Mouse (Mus musculus): ENCODE results near the gene Spag6.
A peak's percentile ranks its signal among the peaks of the same experiment; 100 is the strongest.

The Spag6 gene

DNA sequence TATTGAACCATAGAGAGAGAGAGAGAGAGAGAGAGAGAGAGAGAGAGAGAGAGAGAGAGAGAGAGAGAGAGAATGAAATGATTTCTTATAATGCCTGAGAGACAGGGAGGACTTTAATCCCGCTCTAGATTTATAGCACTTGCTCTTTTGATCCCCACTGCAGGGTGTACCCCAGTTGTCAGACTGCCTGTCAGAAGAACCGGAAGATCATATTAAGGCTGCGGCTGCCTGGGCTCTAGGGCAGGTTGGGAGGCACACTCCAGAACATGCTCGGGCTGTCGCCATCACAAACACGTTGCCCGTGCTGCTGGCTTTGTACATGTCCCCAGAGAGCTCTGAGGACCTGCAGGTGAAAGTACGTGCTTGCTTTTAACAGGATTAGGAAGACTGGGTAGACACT is 43.2 kb downstream of the Spag6 start:
- DNase-seq, result no peak

DNA sequence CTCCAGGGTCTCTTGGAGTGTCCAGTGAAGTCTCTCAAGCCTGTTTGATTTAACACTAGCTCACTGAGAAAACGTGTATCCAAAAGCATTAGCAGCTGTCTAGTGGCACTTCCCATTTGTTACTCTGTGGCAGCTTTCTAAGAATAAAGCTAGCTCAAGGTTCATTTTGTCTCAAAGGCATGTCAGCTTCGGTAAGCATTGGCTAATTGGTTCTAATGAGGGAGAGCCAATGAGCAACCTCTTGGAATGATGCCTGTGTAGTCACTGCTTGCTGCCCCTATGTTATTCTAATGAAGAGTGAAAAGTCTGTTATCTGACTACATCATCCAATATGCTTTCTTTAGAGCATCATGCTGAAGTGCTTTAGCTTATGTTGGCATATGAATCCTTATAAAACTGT is 45.4 kb downstream of the Spag6 start:
- no peak for DNase-seq

DNA sequence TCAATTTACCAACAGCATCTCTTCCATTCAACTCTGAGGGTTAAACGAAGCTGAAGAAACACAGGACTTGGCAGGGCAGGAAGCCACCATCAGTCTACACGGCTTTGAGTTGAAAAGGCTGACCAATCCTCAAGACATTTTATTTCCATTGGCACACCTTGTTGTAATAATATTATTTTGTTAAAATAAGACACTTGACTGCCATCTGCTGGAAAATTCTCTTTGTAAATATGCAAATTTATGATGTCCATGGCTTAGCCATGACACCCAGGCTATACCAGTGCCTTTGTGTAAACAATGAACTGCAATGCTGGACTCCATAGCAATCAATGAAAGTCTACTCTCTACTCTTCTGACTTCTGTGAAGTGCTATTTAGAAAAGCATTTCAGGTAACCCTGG is 62.3 kb downstream of the Spag6 start:
- no peak for DNase-seq

DNA sequence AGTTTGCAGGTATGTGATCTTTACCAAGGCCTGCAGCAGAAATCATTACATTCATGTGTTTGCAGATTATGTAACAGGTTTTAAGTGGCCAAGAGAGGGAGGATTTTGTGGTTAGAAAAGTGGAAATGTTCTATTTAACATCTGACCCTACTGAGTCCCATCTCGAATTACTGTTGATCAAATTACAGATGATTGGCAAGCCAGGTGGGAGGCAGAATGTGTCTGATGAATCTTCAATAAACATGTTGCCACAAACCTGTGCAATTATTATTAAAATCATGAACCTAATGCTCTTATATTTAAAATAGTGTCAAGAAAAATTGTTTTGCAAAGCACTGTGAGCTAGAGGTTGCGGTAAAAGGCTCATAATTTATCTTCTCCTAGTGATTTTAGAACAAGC is 71.0 kb downstream of the Spag6 start:
- DNase-seq, result no peak

DNA sequence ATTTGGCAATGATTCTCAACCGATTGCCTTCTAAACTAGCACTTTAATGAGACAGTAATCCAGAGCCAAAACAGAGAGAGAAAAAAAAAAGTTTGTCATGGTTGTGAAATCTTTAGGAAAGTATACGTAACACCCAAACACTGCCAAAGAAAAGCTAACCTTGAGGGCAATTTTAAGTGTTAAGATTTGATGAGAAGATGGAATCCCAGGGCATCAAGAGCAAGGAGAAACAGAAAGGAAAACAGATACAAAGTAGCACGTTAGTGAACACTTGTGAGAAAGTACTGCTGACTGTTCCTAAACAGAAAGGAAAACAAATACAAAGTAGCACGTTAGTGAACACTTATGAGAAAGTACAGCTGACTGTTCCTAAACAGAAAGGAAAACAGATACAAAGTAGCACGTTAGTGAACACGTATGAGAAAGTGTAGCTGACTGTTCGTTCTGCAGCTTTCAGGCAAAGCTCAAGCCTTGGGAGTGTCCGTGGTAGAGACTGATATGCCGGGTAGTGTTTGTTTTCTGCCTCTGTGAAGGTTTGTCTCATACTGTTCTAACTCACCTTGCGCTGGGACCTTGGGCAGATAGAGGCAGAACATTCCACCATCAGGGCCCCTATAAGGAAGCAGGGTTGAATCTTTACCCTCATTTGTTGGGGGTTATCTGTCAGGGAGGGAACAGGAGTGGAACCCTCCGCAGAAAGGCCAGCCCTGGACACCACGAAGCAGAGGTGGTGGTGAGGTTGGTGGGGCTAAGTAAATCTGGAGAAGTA is 71.8 kb downstream of the Spag6 start:
- peak; percentile 37 for DNase-seq

DNA sequence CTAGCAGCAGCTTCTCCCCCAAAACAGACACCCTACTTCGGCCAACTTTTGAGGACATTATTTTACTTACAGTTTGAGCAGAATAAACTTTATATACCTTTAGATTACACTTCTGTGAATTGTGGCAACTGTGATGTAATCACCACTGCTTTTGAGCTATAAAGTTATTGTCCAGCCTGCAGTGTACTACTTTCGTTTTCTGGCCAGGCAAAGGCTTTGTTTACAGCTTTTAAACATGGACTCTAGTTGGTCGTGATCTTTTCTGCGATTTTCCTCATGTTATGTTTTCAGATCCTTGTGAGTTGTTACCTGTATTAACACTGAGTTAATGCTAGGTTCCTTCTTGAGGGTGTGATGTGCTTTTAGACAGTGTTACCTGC is 72.6 kb downstream of the Spag6 start:
- DNase-seq, result no peak

DNA sequence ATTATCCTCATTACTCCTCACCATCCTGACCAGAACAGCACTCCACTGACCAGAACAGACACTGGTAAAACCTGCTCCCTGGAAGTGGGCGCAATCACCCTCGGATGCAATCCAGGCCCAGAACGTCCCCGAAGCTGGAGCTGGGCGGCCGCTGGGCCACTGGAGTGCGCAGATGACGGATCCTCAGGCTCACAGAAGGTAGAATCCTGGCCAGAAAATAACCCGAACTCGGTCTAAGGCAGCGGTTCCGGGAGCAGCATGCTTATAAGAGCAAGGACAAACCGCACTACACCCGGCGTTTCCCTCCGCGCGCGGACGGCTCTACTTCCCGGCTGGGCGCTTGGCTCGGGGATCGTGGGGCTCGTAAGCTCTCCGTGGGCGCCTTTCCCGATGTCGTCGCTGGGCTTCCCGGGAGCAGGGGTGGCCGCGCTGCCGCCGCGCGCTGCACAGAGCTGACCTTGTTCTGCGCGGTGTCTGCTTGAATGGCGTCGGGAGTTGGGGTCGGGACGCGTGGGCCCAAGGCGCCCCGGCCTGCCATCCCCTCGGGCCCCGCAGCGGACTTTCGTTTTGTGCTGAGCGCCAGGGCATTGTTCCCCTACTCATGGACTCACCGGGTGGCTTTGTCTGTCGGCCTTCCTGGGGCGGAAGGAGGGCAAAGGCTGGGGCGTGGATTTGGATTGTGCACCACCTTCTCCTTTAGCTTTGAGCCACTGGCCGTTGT is 73.1 kb downstream of the Spag6 start:
- DNase-seq, result peak; percentile 86

DNA sequence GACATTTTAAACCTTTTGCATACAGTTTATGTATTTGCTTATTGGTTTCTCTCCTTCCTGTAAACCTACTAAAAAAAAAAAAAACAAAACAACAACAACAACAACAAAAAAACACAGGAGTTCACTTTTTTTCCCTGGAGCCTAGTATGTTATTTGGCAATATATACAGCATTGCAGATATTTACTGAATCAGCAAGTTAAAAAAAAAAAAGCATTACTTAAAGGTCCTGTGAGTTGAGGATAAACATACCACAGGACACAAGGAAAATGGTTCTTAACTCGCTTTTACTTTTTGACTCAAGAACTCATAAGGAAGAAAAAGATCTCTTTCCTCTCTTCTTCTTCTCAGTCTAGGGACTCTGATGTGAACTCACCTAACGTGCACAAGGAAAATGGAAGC is 74.6 kb downstream of the Spag6 start:
- no peak for DNase-seq

DNA sequence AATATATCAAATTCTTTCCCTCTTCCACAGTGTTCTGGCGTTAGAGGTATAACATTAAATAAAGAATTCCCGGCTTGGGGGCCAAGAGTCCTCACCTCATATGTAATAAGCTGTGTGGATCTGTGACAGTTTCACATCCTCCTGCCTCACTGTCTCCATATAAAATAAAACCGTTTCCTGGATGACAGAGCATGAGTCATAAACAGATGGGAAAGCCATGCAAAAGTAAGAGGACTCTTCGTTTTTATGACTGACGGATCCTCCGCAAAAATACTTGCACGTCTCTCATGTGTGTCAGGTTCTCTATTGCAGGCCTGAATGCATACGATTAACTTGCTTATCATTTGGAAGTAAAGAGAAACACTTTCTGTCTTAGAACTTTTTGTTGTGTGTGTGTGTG is 78.6 kb downstream of the Spag6 start:
- no peak for DNase-seq

DNA sequence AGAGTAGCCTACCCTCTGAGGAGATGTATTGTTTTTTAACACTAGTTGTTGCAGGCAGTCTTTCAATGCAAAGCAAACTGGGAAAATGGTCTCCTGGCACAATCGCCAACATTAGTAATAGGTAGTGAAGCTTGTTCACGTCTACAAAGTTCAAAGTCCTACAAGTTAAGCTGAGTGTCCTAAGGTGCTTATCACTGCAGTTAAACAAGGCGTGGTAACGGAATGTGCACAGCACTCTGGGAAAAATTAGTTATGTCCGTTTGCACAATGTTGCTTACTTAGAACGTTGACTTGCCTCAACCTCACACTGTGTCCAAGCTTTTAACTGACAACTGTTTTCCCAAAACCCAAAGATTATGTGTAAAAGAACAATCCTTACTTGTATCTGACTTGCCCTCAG is 80.5 kb downstream of the Spag6 start:
- DNase-seq, result no peak

DNA sequence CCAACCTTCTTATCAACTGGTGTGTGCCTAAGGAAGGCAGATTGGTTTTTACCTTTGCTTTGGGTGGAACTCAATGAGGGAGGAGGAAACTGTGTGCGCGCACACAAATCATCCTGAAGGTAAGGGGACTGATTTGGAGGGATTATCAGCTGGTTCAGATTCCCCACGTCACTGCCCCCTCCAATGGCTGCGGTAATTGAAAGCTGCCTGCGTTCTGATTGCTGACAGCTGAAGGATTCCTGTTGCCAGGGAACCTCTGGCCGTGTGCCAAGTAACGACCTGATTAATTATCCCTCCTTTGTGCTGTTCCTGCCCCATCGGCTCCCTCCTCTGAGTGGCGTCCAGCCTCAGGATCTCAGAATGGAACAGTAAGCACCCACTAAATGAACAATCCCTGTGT is 84.4 kb downstream of the Spag6 start:
- no peak for DNase-seq

DNA sequence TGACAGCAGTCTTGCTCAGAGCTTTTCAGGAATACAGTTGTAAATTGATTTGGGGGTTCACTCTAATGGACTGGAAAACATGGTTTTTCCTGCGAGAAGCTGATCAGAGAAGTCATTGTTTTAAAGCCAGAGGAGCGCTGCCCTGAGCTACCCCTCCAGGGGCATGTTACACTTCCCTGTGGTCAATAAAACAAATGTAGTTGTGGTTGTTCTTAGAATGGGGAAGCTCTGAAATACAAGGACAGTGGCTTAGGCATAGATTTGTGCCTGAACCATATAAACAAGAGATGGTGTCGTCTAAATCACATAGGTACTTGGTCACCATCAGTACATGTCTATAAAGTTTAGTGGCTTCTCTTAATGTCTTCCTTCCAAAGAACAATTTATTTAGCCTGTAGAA is 86.0 kb downstream of the Spag6 start:
- no peak for DNase-seq

DNA sequence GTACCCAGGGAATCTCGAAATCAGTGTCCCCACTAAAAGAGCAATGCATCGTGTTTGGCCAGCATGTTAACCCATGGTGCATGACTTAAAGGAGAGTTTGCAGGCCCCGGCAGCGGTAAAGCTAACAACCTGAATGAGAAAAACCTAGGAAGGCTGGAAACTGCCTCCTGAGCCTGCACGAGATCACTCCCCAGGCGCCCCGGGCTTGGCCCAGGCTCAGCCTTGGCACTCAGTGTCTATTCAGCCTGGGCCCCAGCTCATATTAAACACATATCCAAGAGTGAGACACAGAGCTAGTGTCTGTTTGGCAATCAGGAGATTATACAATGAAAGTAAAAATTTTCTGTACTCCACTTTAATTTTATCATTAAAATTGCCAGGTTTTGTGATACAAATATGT is 87.5 kb downstream of the Spag6 start:
- no peak for DNase-seq

DNA sequence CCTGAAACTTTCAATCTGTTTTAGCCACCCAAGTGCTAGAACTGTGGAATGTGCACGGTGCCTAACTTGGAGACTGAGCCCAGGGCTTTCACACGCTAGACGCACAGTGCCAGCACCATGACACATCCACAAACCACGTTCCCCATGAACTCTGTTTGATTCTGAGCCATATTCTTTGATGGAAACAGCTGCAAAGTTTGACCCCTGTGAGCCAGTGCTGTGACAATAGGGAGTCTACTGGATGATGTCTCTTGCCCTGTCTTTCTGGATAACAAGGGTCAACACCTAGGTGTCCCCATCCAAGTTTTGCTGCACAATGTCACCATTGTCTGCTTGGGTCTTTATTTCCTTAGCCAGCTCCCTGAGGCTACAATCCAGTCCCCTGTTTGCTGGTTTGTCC is 100.4 kb downstream of the Spag6 start:
- DNase-seq, result no peak

DNA sequence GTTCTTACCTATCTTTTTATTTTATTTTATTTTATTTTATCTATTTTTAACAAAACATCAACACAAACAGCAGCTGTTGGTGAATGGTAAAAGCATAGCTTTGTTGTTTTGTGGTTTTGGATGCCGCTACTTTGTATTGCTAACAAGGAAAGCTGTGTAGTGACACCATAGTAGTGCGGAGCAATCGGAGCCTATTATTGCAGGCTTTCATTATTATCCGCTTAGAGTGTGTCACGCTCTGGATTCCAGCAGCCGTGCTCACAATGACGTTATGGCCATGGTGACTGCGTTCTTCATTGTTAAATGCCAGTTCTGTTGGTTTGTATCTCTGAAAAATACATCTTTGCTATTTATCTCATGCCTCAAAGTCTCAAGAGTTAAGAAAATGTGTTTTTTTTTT is 103.9 kb downstream of the Spag6 start:
- no peak for DNase-seq

DNA sequence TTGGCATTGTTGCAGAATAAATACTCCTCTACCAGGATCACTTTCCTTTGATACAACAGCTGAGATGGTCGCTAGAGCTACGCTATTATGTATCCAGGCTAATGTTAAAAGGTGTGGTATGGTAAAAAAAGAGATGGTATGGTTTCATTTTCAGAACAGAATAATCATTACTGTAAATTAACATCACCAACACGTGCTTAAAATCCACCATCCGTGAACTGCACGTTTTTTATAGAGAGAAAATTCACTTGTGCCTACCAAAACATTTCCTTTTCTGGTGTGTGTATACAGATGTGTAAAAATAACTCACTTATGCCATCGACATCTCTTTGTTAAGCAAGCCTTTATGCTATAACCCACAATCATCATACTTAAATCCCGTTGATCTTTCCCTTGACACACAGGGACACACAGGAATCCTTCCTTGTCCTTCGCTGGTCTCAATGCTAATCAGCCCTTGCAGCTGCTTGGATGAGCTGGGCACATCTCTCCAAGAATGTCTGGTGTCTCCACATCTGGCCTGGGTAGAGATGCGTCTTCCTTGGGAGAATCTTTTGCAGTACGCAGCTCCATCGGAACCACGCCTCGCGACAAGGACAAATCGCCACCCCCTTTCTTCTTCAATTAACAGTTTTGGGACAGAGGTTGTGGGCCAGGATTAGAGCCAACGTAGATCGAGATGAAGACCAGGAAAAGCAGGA is 105.6 kb downstream of the Spag6 start:
- DNase-seq, result no peak
